Mouse (Mus musculus): ENCODE data around the gene Trpm1. TPM values are rescaled to one million over a fixed set of nuclear protein-coding genes. Genes with fewer than 3 reads are reported as not detected.

The Trpm1 gene
- polyA plus RNA-seq, 1 experiment from 2014 or later: 0.47 TPM

MicroRNA genes within 50 kb of the gene (microRNA counts, 519-probe panel; counts per million panel counts)
- microRNA mmu-miR-211: 110 counts per million, percentile 56 among the panel's probes with 10 or more counts

Small RNAs within 50 kb of the gene (microRNA-seq; reads per million reads assigned to microRNA genes)
- gene Mir211: 16.9 reads per million, percentile 33 among the genes with 10 or more reads in this experiment
- not detected for gene Mir6416

Other genes with a start within 250 kb of the Trpm1 start
- gene E030018B13Rik, start 237.0 kb upstream of the Trpm1 start, polyA plus RNA-seq (2015; fragmentation: Nextera tagmentation; extraction: Ambion mirVana): 0.22 and 0.27 TPM in 2 replicates
- 24.4 and 24.7 TPM in 2 replicates for gene Klf13, start 214.9 kb upstream of the Trpm1 start, polyA plus RNA-seq (2015; fragmentation: Nextera tagmentation; extraction: Ambion mirVana)
- 9.9 and 10.9 TPM in 2 replicates for gene Mtmr10, start 133.8 kb downstream of the Trpm1 start, polyA plus RNA-seq (2015; fragmentation: Nextera tagmentation; extraction: Ambion mirVana)
- 9.0 TPM in 2 replicates for gene Fan1, start 220.3 kb downstream of the Trpm1 start, polyA plus RNA-seq (2015; fragmentation: Nextera tagmentation; extraction: Ambion mirVana)
- gene Mphosph10, start 238.4 kb downstream of the Trpm1 start, polyA plus RNA-seq (2015; fragmentation: Nextera tagmentation; extraction: Ambion mirVana): 31.1 and 34.3 TPM in 2 replicates
- 34.3 and 36.1 TPM in 2 replicates for gene Mcee, start 238.8 kb downstream of the Trpm1 start, polyA plus RNA-seq (2015; fragmentation: Nextera tagmentation; extraction: Ambion mirVana)

Data from midbrain, embryonic 13.5 days (tissue).